Mouse (Mus musculus) thymus, postnatal 36 days (tissue): Measurements from ENCODE around the gene Tbc1d7.

Source experiments
- DNase-seq, 2 experiments: peaks; one replicate each; pipeline ENCODE4 v3.0.0; 2022; ENCODE audit warnings: mixed read lengths in 2 of 2

Tbc1d7 gene

GRCm38 (mm10) chr13:43171020-43171710 lies at the start of gene Tbc1d7:
Gene Tbc1d7, minus strand, starts transcription at chr13:43171501.
- peak; percentile 98 for DNase-seq

- no peak for DNase-seq
Measured at GRCm38 (mm10) chr13:43220635-43221034, 49.3 kb upstream of the Tbc1d7 start.

GRCm38 (mm10) chr13:43218764-43219163 lies 47.5 kb upstream of the Tbc1d7 start:
- no peak for DNase-seq

- DNase-seq: no peak
Measured at GRCm38 (mm10) chr13:43218284-43218683, 47.0 kb upstream of the Tbc1d7 start.

GRCm38 (mm10) chr13:43217686-43218085 lies 46.4 kb upstream of the Tbc1d7 start:
- no peak for DNase-seq

GRCm38 (mm10) chr13:43217059-43217458 lies 45.8 kb upstream of the Tbc1d7 start:
- DNase-seq: no peak

GRCm38 (mm10) chr13:43215994-43216706 lies 44.8 kb upstream of the Tbc1d7 start:
- no peak for DNase-seq

GRCm38 (mm10) chr13:43215144-43215993 lies 44.1 kb upstream of the Tbc1d7 start:
- DNase-seq: peak; percentile 46 to 60

- DNase-seq: no peak
Measured at GRCm38 (mm10) chr13:43212338-43212737, 41.0 kb upstream of the Tbc1d7 start.

GRCm38 (mm10) chr13:43210956-43211355 lies 39.7 kb upstream of the Tbc1d7 start:
- DNase-seq: no peak

GRCm38 (mm10) chr13:43209560-43209959 lies 38.3 kb upstream of the Tbc1d7 start:
- DNase-seq: no peak

- no peak for DNase-seq
Measured at GRCm38 (mm10) chr13:43208914-43209439, 37.7 kb upstream of the Tbc1d7 start.

- no peak for DNase-seq
Measured at GRCm38 (mm10) chr13:43206118-43206683, 34.9 kb upstream of the Tbc1d7 start.

- no peak for DNase-seq
Measured at GRCm38 (mm10) chr13:43203641-43204040, 32.3 kb upstream of the Tbc1d7 start.

GRCm38 (mm10) chr13:43203234-43203633 lies 31.9 kb upstream of the Tbc1d7 start:
- DNase-seq: no peak

GRCm38 (mm10) chr13:43202351-43202750 lies 31.1 kb upstream of the Tbc1d7 start:
- DNase-seq: no peak

- peak in 1 of 2 experiments; percentile 41 for DNase-seq
Measured at GRCm38 (mm10) chr13:43201033-43201432, 29.7 kb upstream of the Tbc1d7 start.

GRCm38 (mm10) chr13:43200473-43200872 lies 29.2 kb upstream of the Tbc1d7 start:
- DNase-seq: no peak

GRCm38 (mm10) chr13:43199749-43200148 lies 28.4 kb upstream of the Tbc1d7 start:
- peak; percentile 46 to 53 for DNase-seq

- DNase-seq: no peak
Measured at GRCm38 (mm10) chr13:43199282-43199681, 28.0 kb upstream of the Tbc1d7 start.

- DNase-seq: no peak
Measured at GRCm38 (mm10) chr13:43197187-43197586, 25.9 kb upstream of the Tbc1d7 start.

GRCm38 (mm10) chr13:43196000-43196399 lies 24.7 kb upstream of the Tbc1d7 start:
- DNase-seq: no peak

GRCm38 (mm10) chr13:43193932-43194331 lies 22.6 kb upstream of the Tbc1d7 start:
- DNase-seq: no peak
